Mouse (Mus musculus): Measurements from ENCODE around the gene Cdk5rap3. TPM values are rescaled to one million over a fixed set of nuclear protein-coding genes. Genes with fewer than 3 reads are reported as not detected.

Gene Cdk5rap3
- total RNA-seq, 4 experiments from 2014 or later: 40.6 to 44.6 (median 41.9) TPM

DNA sequence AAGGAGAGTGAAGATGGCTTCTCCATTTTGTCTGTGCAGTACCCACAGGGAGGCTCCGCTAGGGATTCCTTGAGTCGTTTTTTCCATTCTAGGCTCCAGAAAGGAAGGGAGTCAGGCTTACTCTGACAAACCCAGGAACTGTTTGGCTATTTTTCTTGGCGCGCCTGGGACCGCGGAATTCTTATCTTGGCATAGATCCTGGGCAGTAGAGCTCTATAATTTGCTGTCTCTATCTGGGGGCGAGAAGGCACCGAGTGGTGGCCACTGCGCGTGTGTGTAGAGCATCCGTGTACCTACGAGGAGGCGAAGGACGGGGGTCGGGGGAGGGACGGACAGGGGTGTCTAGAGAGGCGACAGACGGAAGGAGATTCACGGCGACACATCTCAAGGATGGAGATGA lies 54.9 kb downstream of the Cdk5rap3 start:
- no peak for DNase-seq (ENCODE audit: low spot score in 2 of 2)

DNA sequence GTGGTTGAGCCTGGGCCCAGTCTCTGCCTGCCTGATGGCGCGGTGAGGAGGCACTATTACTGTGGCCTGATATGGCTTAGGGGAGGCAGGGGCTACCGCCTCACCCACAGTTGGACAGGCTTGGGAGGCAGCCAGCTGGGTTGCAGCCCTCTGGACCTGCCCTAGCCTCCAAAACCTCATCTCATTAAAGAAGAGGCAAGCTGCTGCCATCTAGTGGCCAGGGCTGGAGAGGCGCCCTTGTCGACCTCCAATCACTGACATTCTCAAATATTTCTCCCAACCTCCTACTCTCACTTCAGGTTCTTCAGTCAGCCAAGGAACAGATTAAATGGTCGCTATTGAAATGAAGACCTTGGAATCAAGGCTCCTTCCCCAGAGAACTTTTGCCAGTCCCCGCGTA lies 55.7 kb downstream of the Cdk5rap3 start:
- DNase-seq (ENCODE audit: low spot score in 2 of 2): peak; percentile 48 to 70

DNA sequence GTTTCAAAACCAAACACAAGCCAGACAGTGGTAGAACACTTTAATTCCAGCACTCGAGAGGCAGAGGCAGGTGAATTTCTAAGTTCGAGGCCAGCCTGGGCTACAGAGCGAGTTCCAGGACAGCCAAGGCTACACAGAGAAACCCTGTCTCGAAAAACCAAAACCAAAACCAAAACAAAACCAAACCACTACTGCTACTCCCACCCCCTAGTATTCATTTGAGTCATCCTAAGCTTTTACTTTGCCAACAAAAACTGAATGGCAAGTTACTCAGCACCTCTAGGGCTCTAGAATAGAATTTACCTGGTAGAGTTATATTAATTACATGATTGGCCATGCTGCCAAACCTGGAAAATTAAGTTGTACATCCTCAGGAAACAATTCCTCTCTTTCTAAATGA lies 56.7 kb downstream of the Cdk5rap3 start:
- no peak for DNase-seq (ENCODE audit: low spot score in 2 of 2)

DNA sequence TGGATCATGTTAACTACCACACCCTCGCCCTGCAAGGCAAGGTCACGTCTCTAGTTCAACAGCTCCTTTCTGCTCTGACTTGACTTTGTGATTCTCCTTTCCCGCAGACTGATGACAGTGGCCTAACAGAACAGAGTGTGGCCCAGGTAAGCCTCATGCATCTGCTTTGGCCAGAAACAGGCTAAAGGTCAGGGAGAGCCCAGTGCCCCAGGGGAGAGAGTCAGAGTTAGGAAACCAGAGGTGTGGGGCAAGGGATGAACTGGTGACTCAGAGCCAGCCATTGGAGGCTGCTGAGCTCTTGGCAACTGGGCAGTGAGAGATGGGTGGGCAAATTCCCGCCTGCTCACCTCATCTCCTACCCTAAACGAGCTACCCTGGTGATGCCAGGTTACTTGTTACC lies 58.9 kb downstream of the Cdk5rap3 start:
- DNase-seq (ENCODE audit: low spot score in 2 of 2): no peak

Other genes starting within 250 kb of the Cdk5rap3 start
- 10 to 100 TPM; 38.4 to 49.2 (median 44.4) TPM for gene Snx11, start 138.9 kb downstream of the Cdk5rap3 start, total RNA-seq (2022)
- 10 to 100 TPM; 36.5 to 43.3 (median 38.9) TPM for gene Cbx1, start 127.4 kb downstream of the Cdk5rap3 start, total RNA-seq (2022)
- 100 to 1,000 TPM; 301 to 348 (median 321) TPM for gene Nfe2l1, start 86.5 kb downstream of the Cdk5rap3 start, total RNA-seq (2022)
- 10 to 100 TPM in 1 of 4 experiments, 1 to 10 TPM in 3; 6.4 to 10.7 (median 6.8) TPM for gene Copz2, start 66.6 kb downstream of the Cdk5rap3 start, total RNA-seq (2022)
- not detected for gene Prr15l, start 11.6 kb upstream of the Cdk5rap3 start, total RNA-seq (2022)
- gene Pnpo, start 27.5 kb upstream of the Cdk5rap3 start, total RNA-seq (2022): 10 to 100 TPM; 43.7 to 51.2 (median 48.6) TPM
- 10 to 100 TPM; 10.7 to 15.0 (median 13.0) TPM for gene Sp2, start 66.5 kb upstream of the Cdk5rap3 start, total RNA-seq (2022)
- 1 to 10 TPM; 1.1 to 2.0 (median 1.3) TPM for gene Sp6, start 96.9 kb upstream of the Cdk5rap3 start, total RNA-seq (2022)
- gene Scrn2, start 113.4 kb upstream of the Cdk5rap3 start, total RNA-seq (2022): 1 to 10 TPM; 5.0 to 6.1 (median 5.4) TPM
- under 1 TPM in 3 of 4 experiments, not detected in 1; 0.28 to 0.91 (median 0.72) TPM for gene Lrrc46, start 124.9 kb upstream of the Cdk5rap3 start, total RNA-seq (2022)
- gene Mrpl10, start 125.1 kb upstream of the Cdk5rap3 start, total RNA-seq (2022): 10 to 100 TPM; 72.0 to 83.9 (median 75.5) TPM
- gene Osbpl7, start 134.1 kb upstream of the Cdk5rap3 start, total RNA-seq (2022): 10 to 100 TPM; 14.1 to 19.1 (median 15.4) TPM
- gene Tbx21, start 198.8 kb upstream of the Cdk5rap3 start, total RNA-seq (2022): under 1 TPM; 0.14 to 0.37 (median 0.23) TPM
- 10 to 100 TPM; 54.8 to 63.2 (median 59.6) TPM for gene Tbkbp1, start 235.0 kb upstream of the Cdk5rap3 start, total RNA-seq (2022)

Measured in left cerebral cortex, adult 8-10 months (tissue).